Mouse (Mus musculus): ENCODE measurements around the gene Tmem256. TPM values are rescaled to one million over a fixed set of nuclear protein-coding genes. Genes with fewer than 3 reads are reported as not detected.

The Tmem256 gene
- total and polyA plus RNA-seq, 3 experiments, result 185 to 327 (median 206) TPM

DNA sequence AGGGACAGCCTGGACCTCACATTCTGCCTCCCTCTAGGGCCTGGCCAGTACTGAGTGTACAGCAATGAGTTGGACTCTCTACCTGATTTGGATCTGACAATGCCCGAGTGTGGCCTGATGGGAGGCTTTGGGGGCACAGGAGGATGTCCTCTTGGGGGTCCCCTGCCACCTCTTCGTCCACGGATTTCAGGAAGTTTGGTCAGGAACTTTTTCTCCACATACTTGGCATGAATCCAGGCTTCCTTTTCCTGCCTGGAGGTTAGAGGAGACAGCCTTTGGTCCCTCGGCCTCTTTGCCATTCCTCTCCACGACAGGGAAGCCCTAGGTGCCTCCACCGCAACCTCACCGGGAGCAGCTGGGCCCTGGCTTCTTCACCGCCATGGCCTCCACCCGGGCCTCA, 45.9 kb downstream of the Tmem256 start:
- TF ChIP-seq IRF4 (IDR thresholded peaks at IDR 0.05; ENCODE audit: low read depth, low read length) (no peak), NRF1 (IDR thresholded peaks at IDR 0.05; ENCODE audit: low read depth, low read length) (no peak), MEF2A (IDR thresholded peaks at IDR 0.05; ENCODE audit: borderline replicate concordance, low read depth, low read length) (no peak), TCF12 (IDR thresholded peaks at IDR 0.05; ENCODE audit: low read depth, low read length) (no peak), POLR2AphosphoS2 (IDR thresholded peaks at IDR 0.05; ENCODE audit: low read depth, low read length) (no peak), SMC3 (IDR thresholded peaks at IDR 0.05; ENCODE audit: low read depth, low read length) (no peak), MAX (IDR thresholded peaks at IDR 0.05; ENCODE audit: low read length) (no peak), USF1 (IDR thresholded peaks at IDR 0.05; ENCODE audit: low read depth, low read length) (no peak), TBP (conservative IDR thresholded peaks at IDR 0.05; ENCODE audit: low read depth, low read length) (no peak), HCFC1 (IDR thresholded peaks at IDR 0.05; ENCODE audit: low read depth, low read length) (no peak), RCOR1 (conservative IDR thresholded peaks at IDR 0.05; ENCODE audit: low read depth, low read length) (no peak), ELF1 (IDR thresholded peaks at IDR 0.05; ENCODE audit: low read depth, low read length) (no peak)
- Histone ChIP-seq H3K27me3 (replicated peaks) (no peaks in the 10 kb centered on the region), H3K9me3 (replicated peaks; ENCODE audit: low read length) (peaks cover 10% of the 10 kb centered on the region), H3K4me2 (ENCODE audit: insufficient read depth, low read depth, poor library complexity, severe bottlenecking) (no peak overlapping the region), H3K4me3 (replicated peaks in 1 of 3; ENCODE audit: low read depth in 2 of 3, low read length in 2 of 3, poor library complexity in 1 of 3) (no peak overlapping the region), H3K4me1 (ENCODE audit: control insufficient read depth in 1 of 2, insufficient read depth in 2 of 2) (peaks cover 12 to 26% of the 10 kb centered on the region in 2 experiments), H3K27ac (ENCODE audit: insufficient read depth, low read depth) (no peak overlapping the region), H3K36me3 (replicated peaks in 1 of 2; ENCODE audit: control insufficient read depth in 1 of 2, insufficient read depth in 1 of 2, low read length in 1 of 2) (peaks cover 21 to 84% of the 10 kb centered on the region in 2 experiments), H3K79me2 (replicated peaks; ENCODE audit: control insufficient read depth, extremely low read depth, insufficient read depth, poor library complexity, severe bottlenecking) (no peaks in the 10 kb centered on the region), H3K9ac (ENCODE audit: insufficient read depth, low read depth) (no peak overlapping the region)
- in situ Hi-C loops (cut with MboI; ENCODE audit: low pct_ligation_motif_present, low pct_unique_long_range_greater_than_20kb, low sequenced_read_pairs) (loop anchor here (5.0 kb wide), 1 partner anchor 33 kb away; no protein-coding TSS in a partner anchor), dilution Hi-C loops (cut with MboI; ENCODE audit: extremely low pct_ligation_motif_present, extremely low pct_unique_long_range_greater_than_20kb, low sequenced_read_pairs) (no loop called here)
- DNase-seq (ENCODE audit: extremely low read depth), result no peak

DNA sequence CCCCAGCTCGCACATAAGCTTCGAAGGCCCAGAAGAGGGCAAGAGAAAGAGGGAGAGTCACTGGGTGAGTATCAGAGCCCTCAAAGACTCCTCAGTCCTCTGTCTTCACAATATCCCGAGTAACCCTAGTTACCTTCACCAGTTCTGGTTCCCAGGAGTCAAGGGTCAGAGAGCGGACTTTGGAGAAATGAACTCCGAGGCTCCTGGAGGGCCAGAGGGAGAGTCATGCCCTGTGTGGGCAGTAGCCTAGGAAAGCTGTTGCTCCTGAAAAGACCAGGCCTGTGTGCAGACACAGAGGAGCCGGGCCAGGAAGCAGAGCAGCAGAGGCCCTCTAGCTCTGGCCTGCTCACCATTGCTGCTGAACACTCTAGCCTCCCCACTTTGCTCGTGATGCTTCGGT, 46.3 kb downstream of the Tmem256 start:
- TF ChIP-seq JUND (conservative IDR thresholded peaks at IDR 0.05; ENCODE audit: low read depth, low read length) (no peak), TCF12 (IDR thresholded peaks at IDR 0.05; ENCODE audit: low read depth, low read length) (no peak), ZMIZ1 (IDR thresholded peaks at IDR 0.05; ENCODE audit: low read depth, low read length) (no peak), JUN (IDR thresholded peaks at IDR 0.05; ENCODE audit: insufficient read depth, low read depth, low read length) (no peak), ZKSCAN1 (IDR thresholded peaks at IDR 0.05; ENCODE audit: borderline replicate concordance, low read depth, low read length) (no peak), RAD21 (IDR thresholded peaks at IDR 0.05; ENCODE audit: low read depth, low read length) (no peak), ZNF384 (IDR thresholded peaks at IDR 0.05; ENCODE audit: low read depth, low read length) (no peak), UBTF (IDR thresholded peaks at IDR 0.05; ENCODE audit: low read depth, low read length) (no peak), MAX (IDR thresholded peaks at IDR 0.05; ENCODE audit: low read length) (no peak), ETS1 (conservative IDR thresholded peaks at IDR 0.05; ENCODE audit: low read depth, low read length) (no peak), IRF4 (IDR thresholded peaks at IDR 0.05; ENCODE audit: low read depth, low read length) (no peak), CTCF (conservative IDR thresholded peaks at IDR 0.05 in 1 of 2, IDR thresholded peaks at IDR 0.05 in 1 of 2; ENCODE audit: low read depth in 2 of 2, low read length in 2 of 2) (no peak), POLR2A (IDR thresholded peaks at IDR 0.05; ENCODE audit: low read depth, low read length) (no peak)
- H3K4me3 ChIP-seq (replicated peaks in 1 of 3; ENCODE audit: low read depth in 2 of 3, low read length in 2 of 3, poor library complexity in 1 of 3), result no peak overlapping the region
- no peak for DNase-seq (ENCODE audit: extremely low read depth)
- no peak overlapping the region for H3K4me2 ChIP-seq (ENCODE audit: insufficient read depth, low read depth, poor library complexity, severe bottlenecking)
- no peak overlapping the region for H3K9ac ChIP-seq (ENCODE audit: insufficient read depth, low read depth)
- H3K27ac ChIP-seq (ENCODE audit: insufficient read depth, low read depth), result no peak overlapping the region
- no peaks in the 10 kb centered on the region for H3K27me3 ChIP-seq (replicated peaks)
- peaks cover 10% of the 10 kb centered on the region for H3K9me3 ChIP-seq (replicated peaks; ENCODE audit: low read length)
- dilution Hi-C loops (cut with MboI; ENCODE audit: extremely low pct_ligation_motif_present, extremely low pct_unique_long_range_greater_than_20kb, low sequenced_read_pairs), result no loop called here
- in situ Hi-C loops (cut with MboI; ENCODE audit: low pct_ligation_motif_present, low pct_unique_long_range_greater_than_20kb, low sequenced_read_pairs), result loop anchor here (5.0 kb wide), 1 partner anchor 33 kb away; no protein-coding TSS in a partner anchor
- H3K4me1 ChIP-seq (ENCODE audit: control insufficient read depth in 1 of 2, insufficient read depth in 2 of 2), result peaks cover 8 to 22% of the 10 kb centered on the region in 2 experiments
- H3K79me2 ChIP-seq (replicated peaks; ENCODE audit: control insufficient read depth, extremely low read depth, insufficient read depth, poor library complexity, severe bottlenecking), result no peaks in the 10 kb centered on the region
- peaks cover 21 to 84% of the 10 kb centered on the region in 2 experiments for H3K36me3 ChIP-seq (replicated peaks in 1 of 2; ENCODE audit: control insufficient read depth in 1 of 2, insufficient read depth in 1 of 2, low read length in 1 of 2)

All from CH12.LX (cell line).